14 mouse cellular contexts compared by ENCODE assay signal in genomic region chr3:31437970-31438369, GRCm38 (mm10).
DNase-seq lines count a peak whose midpoint lies in the region; TF ChIP-seq lines count a peak whose summit lies in the region.
"Had no signal": no experiment of that assay in that cellular context is flagged by ENCODE, and none has a peak within 500 bp of the region (broad histone marks: within the 10 kb centered on the region; RNA-seq: fewer than 3 reads in every experiment).

No protein-coding gene starts in this region.

- no peaks in the 10 kb centered on the region for H3K27me3 ChIP-seq in heart, adult 2 months (ENCODE audit: control insufficient read depth, insufficient read depth, low read length)
- H3K27me3 ChIP-seq: CH12.LX; heart, embryonic 15.5 days had no signal

- no peaks in the 10 kb centered on the region for H3K4me1 ChIP-seq in heart, adult 2 months (ENCODE audit: control insufficient read depth, insufficient read depth, low read length)
- no peaks in the 10 kb centered on the region for H3K4me1 ChIP-seq in lung, adult 2 months (ENCODE audit: control insufficient read depth, insufficient read depth, low read length)
- H3K4me1 ChIP-seq: heart, embryonic 15.5 days had no signal

- no peak overlapping the region for H3K27ac ChIP-seq in heart, adult 2 months
- H3K27ac ChIP-seq: heart, embryonic 15.5 days; left cerebral cortex, adult 2 months had no signal

- intact Hi-C loops in heart, adult 2 months (cut with DNase I) = no loop called here

- no peaks in the 10 kb centered on the region for H3K36me3 ChIP-seq in heart, adult 2 months (ENCODE audit: control insufficient read depth, insufficient read depth, low read length)
- H3K36me3 ChIP-seq: heart, embryonic 15.5 days had no signal

- no peaks in the 10 kb centered on the region for H3K79me2 ChIP-seq in heart, adult 2 months (replicated peaks; ENCODE audit: control insufficient read depth, insufficient read depth, low read length)

- TF ChIP-seq POLR2A in heart, adult 2 months (IDR thresholded peaks at IDR 0.05; ENCODE audit: insufficient read depth, low read depth, low read length) = no peak
- TF ChIP-seq POLR2A in lung, adult 2 months (IDR thresholded peaks at IDR 0.05; ENCODE audit: borderline replicate concordance, extremely low read depth, low read depth, low read length) = no peak

- no peak overlapping the region for H3K9ac ChIP-seq in heart, adult 2 months (ENCODE audit: low read depth, low read length)
- H3K9ac ChIP-seq: heart, embryonic 15.5 days had no signal

- no peak for TF ChIP-seq EP300 in heart, adult 2 months (IDR thresholded peaks at IDR 0.05; ENCODE audit: insufficient read depth, low read depth, low read length)

- 45% methylated on average over 3 of the region's 3 CpGs for WGBS in heart, adult 2 months
- 56% methylated on average over 3 of the region's 3 CpGs for WGBS in lung, adult 2 months

- TF ChIP-seq CTCF in heart, adult 2 months (IDR thresholded peaks at IDR 0.05) = no peak
- no peak for TF ChIP-seq CTCF in lung, adult 2 months (IDR thresholded peaks at IDR 0.05; ENCODE audit: insufficient read depth, low read length)

- H3K4me3 ChIP-seq in heart, adult 2 months = no peak overlapping the region
- H3K4me3 ChIP-seq in lung, adult 2 months (replicated peaks; ENCODE audit: extremely low read depth, low read depth, low read length) = no peak overlapping the region
- H3K4me3 ChIP-seq: heart, embryonic 15.5 days; left cerebral cortex, adult 2 months had no signal

- peak; percentile 76 for DNase-seq in heart, adult 11 months
- DNase-seq in heart, adult 2 months = no peak
- peak; percentile 4 for DNase-seq in lung, postnatal 10 days
- no peak for DNase-seq in lung, adult 2 months
- DNase-seq in adrenal gland, adult 18-20 months (ENCODE audit: low spot score in 2 of 2) = peak; percentile 24 to 43
- peak; percentile 38 to 45 for DNase-seq in cerebellum, postnatal 36 days
- no peak for DNase-seq in thymus, postnatal 14 days
- DNase-seq in T-cell, adult 2 months (ENCODE audit: low spot score) = no peak
- DNase-seq: kidney, adult 11 months; lung, adult 18-20 months; retina, postnatal 1 day had no signal

Comparison
In these comparisons a context has a peak if more than half of its experiments do, and no peak if none do; other contexts are left out.
1. DNase-seq: peak in heart, adult 11 months (single experiment), lung, postnatal 10 days (single experiment), adrenal gland, adult 18-20 months (2 of 2) and cerebellum, postnatal 36 days (2 of 2); none in heart, adult 2 months (0 of 2), lung, adult 2 months (single experiment), thymus, postnatal 14 days (single experiment) and T-cell, adult 2 months (single experiment).